Mouse (Mus musculus): ENCODE results near the gene Slc36a4. TPM values are rescaled to one million over a fixed set of nuclear protein-coding genes. Genes with fewer than 3 reads are reported as not detected.

Gene Slc36a4
- polyA plus RNA-seq, 1 experiment = 0.01 TPM

DNA sequence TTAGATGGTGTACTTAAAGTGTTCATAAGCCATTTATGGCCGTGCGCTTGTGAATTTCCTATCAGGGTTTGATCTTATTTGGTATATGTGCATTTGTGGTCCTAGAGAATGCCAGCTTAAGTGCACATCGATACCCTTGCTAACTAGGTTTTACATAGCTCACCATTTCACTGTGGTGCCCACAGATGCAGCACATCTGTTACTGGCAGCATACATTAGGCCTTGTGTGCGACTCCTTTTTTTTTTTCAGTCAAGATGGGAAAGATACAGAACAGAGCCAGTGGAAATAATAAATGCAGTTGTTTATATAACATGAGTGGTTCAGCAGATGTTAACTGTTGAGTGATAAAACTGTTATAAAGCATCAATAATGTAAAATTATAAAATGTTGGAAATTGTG is 31.9 kb downstream of the Slc36a4 start:
- TF ChIP-seq GATA1 (IDR thresholded peaks at IDR 0.05; ENCODE audit: low read length) = no peak
- no peak for TF ChIP-seq TAL1 (IDR thresholded peaks at IDR 0.05; ENCODE audit: low read length)
- Histone ChIP-seq H3K4me3 (replicated peaks) (no peak overlapping the region), H3K36me3 (ENCODE audit: control insufficient read depth) (no peaks in the 10 kb centered on the region), H3K4me1 (ENCODE audit: control insufficient read depth) (no peaks in the 10 kb centered on the region), H3K27me3 (ENCODE audit: control insufficient read depth) (no peaks in the 10 kb centered on the region), H3K9me3 (ENCODE audit: control insufficient read depth, low read length) (no peaks in the 10 kb centered on the region)

DNA sequence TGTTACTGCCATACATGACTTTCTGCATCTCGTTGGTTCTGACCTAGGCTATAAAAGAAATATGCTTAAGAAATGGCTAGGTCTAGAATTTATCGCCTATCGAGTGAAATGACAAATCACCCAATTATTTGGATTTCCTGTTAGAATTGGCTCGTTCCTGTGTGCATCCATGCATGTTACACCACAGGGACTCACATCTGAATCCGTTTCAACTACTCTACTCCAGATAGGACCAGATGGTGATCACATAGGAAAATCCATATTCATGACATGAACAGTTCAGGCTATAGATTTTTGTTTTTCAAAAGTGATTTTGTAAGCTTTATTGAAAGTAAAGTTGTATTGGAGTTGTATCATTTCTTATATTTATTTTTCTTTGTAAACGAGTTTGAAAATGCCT is 32.4 kb downstream of the Slc36a4 start:
- no peaks in the 10 kb centered on the region for H3K36me3 ChIP-seq (ENCODE audit: control insufficient read depth)
- H3K4me3 ChIP-seq (replicated peaks) = no peak overlapping the region
- H3K4me1 ChIP-seq (ENCODE audit: control insufficient read depth) = no peaks in the 10 kb centered on the region
- H3K9me3 ChIP-seq (ENCODE audit: control insufficient read depth, low read length) = no peaks in the 10 kb centered on the region
- TF ChIP-seq GATA1 (IDR thresholded peaks at IDR 0.05; ENCODE audit: low read length) (no peak), TAL1 (IDR thresholded peaks at IDR 0.05; ENCODE audit: low read length) (no peak)
- no peaks in the 10 kb centered on the region for H3K27me3 ChIP-seq (ENCODE audit: control insufficient read depth)

DNA sequence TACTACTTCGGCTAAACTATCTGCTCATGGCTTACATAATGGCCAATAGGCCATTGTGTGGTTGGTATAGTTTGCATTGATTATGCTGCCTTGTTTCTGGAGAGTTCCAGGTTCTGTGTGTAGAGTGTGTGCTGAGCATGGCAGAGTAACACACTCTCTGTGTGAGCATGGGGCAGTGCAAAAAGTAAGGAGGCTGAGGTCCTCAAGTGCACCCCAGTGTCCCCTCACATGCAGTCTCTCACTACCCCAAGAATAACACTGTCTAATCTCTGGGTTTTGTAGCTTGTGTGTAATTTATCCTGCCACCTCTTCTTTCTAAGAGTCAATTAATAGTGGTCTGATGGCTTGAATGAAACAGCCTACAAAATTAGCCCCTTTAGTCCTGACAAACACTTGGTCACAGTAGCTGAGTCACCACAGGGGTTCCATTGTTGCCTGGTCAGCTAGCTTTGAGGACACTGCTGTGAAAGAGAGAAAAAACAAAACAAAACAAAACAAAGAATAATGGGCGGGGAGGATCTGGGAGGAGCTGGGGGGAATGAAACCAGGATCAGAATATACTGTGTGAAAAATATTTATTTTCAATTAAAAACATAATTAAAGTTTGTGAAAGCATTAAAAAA is 36.6 kb downstream of the Slc36a4 start:
- no peaks in the 10 kb centered on the region for H3K36me3 ChIP-seq (ENCODE audit: control insufficient read depth)
- TF ChIP-seq GATA1 (IDR thresholded peaks at IDR 0.05; ENCODE audit: low read length) (no peak), TAL1 (IDR thresholded peaks at IDR 0.05; ENCODE audit: low read length) (no peak)
- H3K4me3 ChIP-seq (replicated peaks) = no peak overlapping the region
- H3K27me3 ChIP-seq (ENCODE audit: control insufficient read depth) = no peaks in the 10 kb centered on the region
- no peaks in the 10 kb centered on the region for H3K9me3 ChIP-seq (ENCODE audit: control insufficient read depth, low read length)
- H3K4me1 ChIP-seq (ENCODE audit: control insufficient read depth) = no peaks in the 10 kb centered on the region

GRCm38 (mm10) chr9:15746636-15747035 is 37.1 kb downstream of the Slc36a4 start:
- no peak overlapping the region for H3K4me3 ChIP-seq (replicated peaks)
- H3K27me3 ChIP-seq (ENCODE audit: control insufficient read depth) = no peaks in the 10 kb centered on the region
- TF ChIP-seq TAL1 (IDR thresholded peaks at IDR 0.05; ENCODE audit: low read length) = no peak
- TF ChIP-seq GATA1 (IDR thresholded peaks at IDR 0.05; ENCODE audit: low read length) = no peak
- no peaks in the 10 kb centered on the region for H3K4me1 ChIP-seq (ENCODE audit: control insufficient read depth)
- no peaks in the 10 kb centered on the region for H3K36me3 ChIP-seq (ENCODE audit: control insufficient read depth)
- H3K9me3 ChIP-seq (ENCODE audit: control insufficient read depth, low read length) = no peaks in the 10 kb centered on the region

DNA sequence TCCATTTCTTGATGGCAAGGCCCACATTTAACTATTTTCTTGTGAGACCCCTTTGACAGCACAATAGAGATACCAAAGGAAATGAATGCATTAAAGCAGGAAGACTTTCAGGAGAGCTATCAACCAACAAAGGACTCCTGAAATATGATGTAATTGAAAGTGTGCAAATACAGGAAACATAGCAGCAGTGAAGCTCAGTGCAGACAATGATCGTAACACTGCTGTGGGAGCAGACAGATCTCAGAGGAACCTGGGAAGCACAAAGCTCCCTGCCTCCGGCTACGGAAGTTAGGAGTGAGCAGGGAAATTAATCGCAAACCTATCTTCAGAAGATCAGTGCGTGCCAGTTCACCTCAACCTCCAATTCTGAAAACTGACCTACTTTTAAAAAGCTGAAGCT is 38.8 kb downstream of the Slc36a4 start:
- no peaks in the 10 kb centered on the region for H3K4me1 ChIP-seq (ENCODE audit: control insufficient read depth)
- no peak overlapping the region for H3K4me3 ChIP-seq (replicated peaks)
- H3K9me3 ChIP-seq (ENCODE audit: control insufficient read depth, low read length) = no peaks in the 10 kb centered on the region
- H3K36me3 ChIP-seq (ENCODE audit: control insufficient read depth) = no peaks in the 10 kb centered on the region
- no peaks in the 10 kb centered on the region for H3K27me3 ChIP-seq (ENCODE audit: control insufficient read depth)
- TF ChIP-seq TAL1 (IDR thresholded peaks at IDR 0.05; ENCODE audit: low read length) = no peak
- TF ChIP-seq GATA1 (IDR thresholded peaks at IDR 0.05; ENCODE audit: low read length) = no peak

GRCm38 (mm10) chr9:15759318-15759717 is 49.8 kb downstream of the Slc36a4 start:
- no peaks in the 10 kb centered on the region for H3K36me3 ChIP-seq (ENCODE audit: control insufficient read depth)
- TF ChIP-seq TAL1 (IDR thresholded peaks at IDR 0.05; ENCODE audit: low read length) (no peak), GATA1 (IDR thresholded peaks at IDR 0.05; ENCODE audit: low read length) (no peak)

DNA sequence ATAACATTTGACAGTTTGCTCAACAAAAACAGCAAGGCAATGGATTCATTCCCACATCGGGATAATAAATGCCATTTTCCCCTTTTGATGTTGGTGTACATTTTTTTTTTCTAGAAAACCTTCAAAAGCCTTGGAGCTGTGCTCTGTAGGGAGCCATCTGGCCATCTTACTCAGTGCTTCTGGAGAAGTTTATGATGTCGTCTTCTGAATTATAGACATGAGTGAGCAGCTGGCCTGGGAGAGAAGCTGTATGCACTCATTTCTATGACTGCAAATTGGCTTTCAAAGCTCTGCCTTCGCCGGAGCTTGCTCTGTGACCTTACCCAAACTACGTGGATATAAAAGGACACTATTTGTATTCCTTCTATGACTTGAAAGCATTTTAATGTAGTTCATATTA is 56.8 kb downstream of the Slc36a4 start:
- H3K4me1 ChIP-seq (ENCODE audit: control insufficient read depth) = no peaks in the 10 kb centered on the region

More at GRCm38 (mm10) chr9:15759318-15759717, 49.8 kb downstream of the Slc36a4 start:
- Histone ChIP-seq H3K27me3 (ENCODE audit: control insufficient read depth) (no peaks in the 10 kb centered on the region), H3K4me3 (replicated peaks) (no peak overlapping the region), H3K4me1 (ENCODE audit: control insufficient read depth) (no peaks in the 10 kb centered on the region), H3K9me3 (ENCODE audit: control insufficient read depth, low read length) (no peaks in the 10 kb centered on the region)

GRCm38 (mm10) chr9:15766821-15767220 is 57.3 kb downstream of the Slc36a4 start:
- Histone ChIP-seq H3K4me3 (replicated peaks) (no peak overlapping the region), H3K27me3 (ENCODE audit: control insufficient read depth) (no peaks in the 10 kb centered on the region), H3K4me1 (ENCODE audit: control insufficient read depth) (no peaks in the 10 kb centered on the region), H3K36me3 (ENCODE audit: control insufficient read depth) (no peaks in the 10 kb centered on the region), H3K9me3 (ENCODE audit: control insufficient read depth, low read length) (no peaks in the 10 kb centered on the region)
- TF ChIP-seq TAL1 (IDR thresholded peaks at IDR 0.05; ENCODE audit: low read length) (no peak), GATA1 (IDR thresholded peaks at IDR 0.05; ENCODE audit: low read length) (no peak)

More for the DNA sequence above, 56.8 kb downstream of the Slc36a4 start:
- no peaks in the 10 kb centered on the region for H3K27me3 ChIP-seq (ENCODE audit: control insufficient read depth)
- H3K9me3 ChIP-seq (ENCODE audit: control insufficient read depth, low read length) = no peaks in the 10 kb centered on the region
- no peak overlapping the region for H3K4me3 ChIP-seq (replicated peaks)
- no peak for TF ChIP-seq TAL1 (IDR thresholded peaks at IDR 0.05; ENCODE audit: low read length)
- no peak for TF ChIP-seq GATA1 (IDR thresholded peaks at IDR 0.05; ENCODE audit: low read length)
- no peaks in the 10 kb centered on the region for H3K36me3 ChIP-seq (ENCODE audit: control insufficient read depth)

GRCm38 (mm10) chr9:15772766-15773165 is 63.2 kb downstream of the Slc36a4 start:
- Histone ChIP-seq H3K27me3 (ENCODE audit: control insufficient read depth) (no peaks in the 10 kb centered on the region), H3K4me3 (replicated peaks) (no peak overlapping the region)

DNA sequence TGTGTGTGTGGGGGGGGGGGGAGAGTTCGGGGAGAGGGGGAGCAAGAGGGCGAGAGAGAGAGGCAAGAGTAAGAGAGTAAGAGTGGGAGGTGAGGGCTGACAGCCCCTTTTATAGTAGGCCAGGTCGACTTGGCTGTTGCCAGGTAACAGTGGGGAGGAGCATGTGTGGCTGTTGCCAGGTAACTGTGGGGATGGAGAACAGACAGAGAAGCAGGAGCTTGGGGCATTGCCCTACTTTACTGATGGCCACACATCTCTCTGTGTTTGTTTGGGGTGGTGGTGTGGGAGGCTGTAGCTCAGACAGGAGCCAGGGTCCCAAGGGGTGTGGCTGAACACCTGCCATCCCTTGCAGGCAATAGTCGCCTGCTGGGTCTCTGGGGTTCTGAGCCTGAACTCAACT is 63.9 kb downstream of the Slc36a4 start:
- Histone ChIP-seq H3K9me3 (ENCODE audit: control insufficient read depth, low read length) (0 out of 2 replicates have a peak, but pooled peaks cover 3% of the 10 kb centered on the region), H3K4me3 (replicated peaks) (no peak overlapping the region), H3K27me3 (ENCODE audit: control insufficient read depth) (no peaks in the 10 kb centered on the region), H3K4me1 (ENCODE audit: control insufficient read depth) (no peaks in the 10 kb centered on the region), H3K36me3 (ENCODE audit: control insufficient read depth) (no peaks in the 10 kb centered on the region)
- no peak for TF ChIP-seq TAL1 (IDR thresholded peaks at IDR 0.05; ENCODE audit: low read length)
- no peak for TF ChIP-seq GATA1 (IDR thresholded peaks at IDR 0.05; ENCODE audit: low read length)

More at GRCm38 (mm10) chr9:15772766-15773165, 63.2 kb downstream of the Slc36a4 start:
- no peaks in the 10 kb centered on the region for H3K36me3 ChIP-seq (ENCODE audit: control insufficient read depth)
- no peaks in the 10 kb centered on the region for H3K4me1 ChIP-seq (ENCODE audit: control insufficient read depth)
- no peak for TF ChIP-seq TAL1 (IDR thresholded peaks at IDR 0.05; ENCODE audit: low read length)
- no peak for TF ChIP-seq GATA1 (IDR thresholded peaks at IDR 0.05; ENCODE audit: low read length)
- H3K9me3 ChIP-seq (ENCODE audit: control insufficient read depth, low read length) = 0 out of 2 replicates have a peak, but pooled peaks cover 3% of the 10 kb centered on the region

Measured in erythroblast, embryonic 14.5 days (primary cell).